Mouse (Mus musculus): ENCODE measurements around the gene Gna15. TPM values are rescaled to one million over a fixed set of nuclear protein-coding genes. Genes with fewer than 3 reads are reported as not detected.

Gene Gna15
- polyA plus RNA-seq, 1 experiment from 2014 or later = 4.6 TPM

DNA sequence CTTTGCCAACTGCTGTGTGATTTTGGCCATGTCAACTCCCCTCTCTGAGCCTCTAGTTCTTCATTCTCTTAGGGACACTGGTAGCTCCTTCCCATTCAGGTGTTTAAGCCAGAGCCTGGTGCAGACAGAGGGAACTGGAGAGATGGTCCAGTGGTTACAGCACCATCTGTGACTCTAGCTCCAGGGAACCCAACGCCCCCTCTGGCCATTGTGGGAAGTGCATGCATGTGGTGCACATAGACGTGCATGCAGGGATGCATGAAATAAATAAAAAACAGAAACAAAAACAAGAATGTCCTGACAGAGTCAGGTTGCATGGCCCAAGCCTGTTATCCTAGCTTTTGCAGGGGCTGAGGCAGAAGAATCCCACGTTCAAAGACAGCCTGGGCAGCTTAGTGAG lies 32.3 kb upstream of the Gna15 start:
- WGBS = 67% methylated on average over 3 of the region's 3 CpGs
- H3K27me3 ChIP-seq (replicated peaks; ENCODE audit: insufficient read depth, low read length) = no peaks in the 10 kb centered on the region
- H3K27ac ChIP-seq (ENCODE audit: low read length) = no peak overlapping the region
- H3K4me2 ChIP-seq (replicated peaks; ENCODE audit: low read depth, low read length) = no peak overlapping the region
- H3K4me3 ChIP-seq (ENCODE audit: low read depth, low read length) = no peak overlapping the region
- DNase-seq (ENCODE audit: low spot score) = no peak
- H3K9me3 ChIP-seq (ENCODE audit: low read length) = no peaks in the 10 kb centered on the region
- no peak for TF ChIP-seq EP300 (IDR thresholded peaks at IDR 0.05)
- TF ChIP-seq CTCF (IDR thresholded peaks at IDR 0.05) = peak; percentile 57
- no peak overlapping the region for H3K9ac ChIP-seq (replicated peaks; ENCODE audit: low read depth)
- H3K4me1 ChIP-seq (ENCODE audit: insufficient read depth, low read depth, low read length) = peaks cover 8% of the 10 kb centered on the region; the same call in 1 of the 2 replicates
- ATAC-seq = no peak
- H3K36me3 ChIP-seq (ENCODE audit: insufficient read depth, low read length) = no peaks in the 10 kb centered on the region

DNA sequence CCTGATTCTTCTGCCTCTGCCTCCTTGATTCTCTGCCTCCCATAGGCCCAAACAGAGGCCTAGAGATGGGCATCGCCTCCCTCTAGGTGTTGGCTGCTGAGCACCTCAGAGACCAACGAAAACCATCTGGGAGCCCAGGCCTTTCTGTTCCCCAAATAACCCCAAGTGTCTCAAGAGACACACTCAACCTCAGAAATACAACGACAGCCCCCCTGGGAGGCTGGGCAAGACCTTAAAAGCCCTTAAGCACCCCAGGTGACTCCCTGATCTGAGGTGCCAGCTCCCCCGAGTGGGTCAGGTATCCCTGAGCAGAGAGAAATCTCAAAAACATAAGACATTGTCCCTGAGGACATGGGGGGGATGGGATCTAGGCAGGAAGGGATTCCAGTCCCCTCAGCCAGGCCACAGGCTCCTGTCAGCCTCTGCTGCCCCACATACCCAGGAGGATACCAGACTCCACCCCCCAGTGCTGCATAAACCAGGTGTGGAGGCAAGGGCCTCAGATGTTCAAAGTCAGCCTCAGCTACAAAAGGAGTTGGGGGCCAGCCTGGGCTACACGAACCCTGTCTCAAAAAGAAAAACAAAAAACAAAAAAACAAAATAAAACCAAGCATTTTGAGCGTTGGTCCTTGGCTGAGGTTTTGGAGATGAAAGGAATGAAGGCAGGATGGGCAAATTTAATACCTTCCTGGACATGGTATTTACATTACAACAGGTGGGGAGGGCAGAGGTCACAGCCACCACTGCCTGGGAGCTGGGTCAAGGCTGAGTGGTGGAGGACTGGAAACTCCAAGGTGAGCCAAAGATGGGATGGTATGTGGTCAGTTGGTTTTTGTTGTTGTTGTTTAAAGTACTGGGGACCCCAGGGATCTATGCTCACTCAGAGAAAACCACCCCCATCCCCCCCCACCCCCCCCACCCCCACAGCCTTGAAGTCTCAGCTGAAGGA lies 30.1 kb upstream of the Gna15 start:
- Histone ChIP-seq H3K9me3 (ENCODE audit: low read length) (no peaks in the 10 kb centered on the region), H3K36me3 (ENCODE audit: insufficient read depth, low read length) (no peaks in the 10 kb centered on the region), H3K27ac (ENCODE audit: low read length) (no peak overlapping the region), H3K27me3 (replicated peaks; ENCODE audit: insufficient read depth, low read length) (no peaks in the 10 kb centered on the region), H3K4me2 (replicated peaks; ENCODE audit: low read depth, low read length) (no peak overlapping the region), H3K4me3 (ENCODE audit: low read depth, low read length) (no peak overlapping the region), H3K4me1 (ENCODE audit: insufficient read depth, low read depth, low read length) (peaks cover 3% of the 10 kb centered on the region; the same call in 1 of the 2 replicates), H3K9ac (replicated peaks; ENCODE audit: low read depth) (no peak overlapping the region)
- TF ChIP-seq EP300 (IDR thresholded peaks at IDR 0.05) = no peak
- no peak for TF ChIP-seq CTCF (IDR thresholded peaks at IDR 0.05)
- DNase-seq (ENCODE audit: low spot score) = no peak
- WGBS = 76% methylated on average over 6 of the region's 6 CpGs
- ATAC-seq = no peak

- H3K4me1 ChIP-seq (ENCODE audit: insufficient read depth, low read depth, low read length) = peaks cover 3% of the 10 kb centered on the region; the same call in 1 of the 2 replicates
- no peak overlapping the region for H3K9ac ChIP-seq (replicated peaks; ENCODE audit: low read depth)
- no peak overlapping the region for H3K4me3 ChIP-seq (ENCODE audit: low read depth, low read length)
- H3K9me3 ChIP-seq (ENCODE audit: low read length) = no peaks in the 10 kb centered on the region
- DNase-seq (ENCODE audit: low spot score) = no peak
- no peak overlapping the region for H3K27ac ChIP-seq (ENCODE audit: low read length)
- H3K36me3 ChIP-seq (ENCODE audit: insufficient read depth, low read length) = no peaks in the 10 kb centered on the region
- H3K27me3 ChIP-seq (replicated peaks; ENCODE audit: insufficient read depth, low read length) = no peaks in the 10 kb centered on the region
- no peak for ATAC-seq
- no peak overlapping the region for H3K4me2 ChIP-seq (replicated peaks; ENCODE audit: low read depth, low read length)
- TF ChIP-seq CTCF (IDR thresholded peaks at IDR 0.05) (peak; percentile 72), EP300 (IDR thresholded peaks at IDR 0.05) (no peak)
- WGBS = 89% methylated on average over 5 of the region's 5 CpGs
Observed at GRCm38 (mm10) chr10:81553232-81553631, 29.2 kb upstream of the Gna15 start.

GRCm38 (mm10) chr10:81551597-81552102 lies 27.6 kb upstream of the Gna15 start:
- Histone ChIP-seq H3K9ac (replicated peaks; ENCODE audit: low read depth) (no peak overlapping the region), H3K4me1 (ENCODE audit: insufficient read depth, low read depth, low read length) (peaks cover 3% of the 10 kb centered on the region; the same call in 1 of the 2 replicates), H3K27ac (ENCODE audit: low read length) (peak overlapping the region; percentile 57; the same call in 1 of the 2 replicates), H3K4me3 (ENCODE audit: low read depth, low read length) (no peak overlapping the region), H3K36me3 (ENCODE audit: insufficient read depth, low read length) (no peaks in the 10 kb centered on the region), H3K4me2 (replicated peaks; ENCODE audit: low read depth, low read length) (no peak overlapping the region), H3K27me3 (replicated peaks; ENCODE audit: insufficient read depth, low read length) (no peaks in the 10 kb centered on the region), H3K9me3 (ENCODE audit: low read length) (no peaks in the 10 kb centered on the region)
- TF ChIP-seq CTCF (IDR thresholded peaks at IDR 0.05) = peak; percentile 90
- TF ChIP-seq EP300 (IDR thresholded peaks at IDR 0.05) = peak; percentile 70; the same call in 1 of the 2 replicates
- DNase-seq (ENCODE audit: low spot score) (peak; percentile 98), ATAC-seq (peak; percentile 98)
- WGBS = 2% methylated on average over 12 of the region's 12 CpGs

DNA sequence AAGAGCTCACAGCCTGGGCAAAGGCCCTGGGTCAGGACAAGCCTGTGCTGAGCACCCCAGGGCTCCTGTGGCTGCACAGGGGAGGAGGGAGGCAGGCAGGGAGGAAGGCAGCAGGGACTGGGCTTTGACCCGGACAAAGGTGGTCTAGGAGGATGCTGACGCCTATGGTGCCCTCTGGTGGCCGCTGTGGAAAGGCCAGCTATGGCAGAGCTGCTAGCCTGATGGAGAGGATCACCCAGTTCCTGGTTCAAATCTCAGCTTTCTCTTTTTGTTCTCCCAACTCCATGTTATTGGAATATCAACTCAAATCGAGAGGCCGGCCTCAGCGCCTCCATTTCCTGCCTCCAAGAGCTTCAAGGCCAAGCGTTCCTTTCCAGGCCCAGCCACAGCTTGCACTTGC lies 26.2 kb upstream of the Gna15 start:
- ATAC-seq = no peak
- Histone ChIP-seq H3K4me1 (ENCODE audit: insufficient read depth, low read depth, low read length) (peaks cover 3% of the 10 kb centered on the region; the same call in 1 of the 2 replicates), H3K9me3 (ENCODE audit: low read length) (no peaks in the 10 kb centered on the region), H3K27ac (ENCODE audit: low read length) (no peak overlapping the region), H3K4me3 (ENCODE audit: low read depth, low read length) (no peak overlapping the region), H3K9ac (replicated peaks; ENCODE audit: low read depth) (no peak overlapping the region), H3K36me3 (ENCODE audit: insufficient read depth, low read length) (no peaks in the 10 kb centered on the region), H3K4me2 (replicated peaks; ENCODE audit: low read depth, low read length) (no peak overlapping the region), H3K27me3 (replicated peaks; ENCODE audit: insufficient read depth, low read length) (no peaks in the 10 kb centered on the region)
- peak; percentile 59 for DNase-seq (ENCODE audit: low spot score)
- TF ChIP-seq CTCF (IDR thresholded peaks at IDR 0.05) = peak; percentile 83
- no peak for TF ChIP-seq EP300 (IDR thresholded peaks at IDR 0.05)
- 11% methylated on average over 7 of the region's 7 CpGs for WGBS

- DNase-seq (ENCODE audit: low spot score) = peak; percentile 52
- no peak overlapping the region for H3K4me3 ChIP-seq (ENCODE audit: low read depth, low read length)
- no peak overlapping the region for H3K9ac ChIP-seq (replicated peaks; ENCODE audit: low read depth)
- 49% methylated on average over 5 of the region's 5 CpGs for WGBS
- no peaks in the 10 kb centered on the region for H3K27me3 ChIP-seq (replicated peaks; ENCODE audit: insufficient read depth, low read length)
- no peak for ATAC-seq
- H3K4me1 ChIP-seq (ENCODE audit: insufficient read depth, low read depth, low read length) = peaks cover 7% of the 10 kb centered on the region
- H3K4me2 ChIP-seq (replicated peaks; ENCODE audit: low read depth, low read length) = no peak overlapping the region
- H3K9me3 ChIP-seq (ENCODE audit: low read length) = no peaks in the 10 kb centered on the region
- TF ChIP-seq EP300 (IDR thresholded peaks at IDR 0.05) = no peak
- no peak for TF ChIP-seq CTCF (IDR thresholded peaks at IDR 0.05)
- H3K36me3 ChIP-seq (ENCODE audit: insufficient read depth, low read length) = no peaks in the 10 kb centered on the region
- no peak overlapping the region; the same call in 1 of the 2 replicates for H3K27ac ChIP-seq (ENCODE audit: low read length)
Observed at GRCm38 (mm10) chr10:81548944-81549343, 24.9 kb upstream of the Gna15 start.
